8 mouse cellular contexts compared by ENCODE assay signal in the genomic region with DNA sequence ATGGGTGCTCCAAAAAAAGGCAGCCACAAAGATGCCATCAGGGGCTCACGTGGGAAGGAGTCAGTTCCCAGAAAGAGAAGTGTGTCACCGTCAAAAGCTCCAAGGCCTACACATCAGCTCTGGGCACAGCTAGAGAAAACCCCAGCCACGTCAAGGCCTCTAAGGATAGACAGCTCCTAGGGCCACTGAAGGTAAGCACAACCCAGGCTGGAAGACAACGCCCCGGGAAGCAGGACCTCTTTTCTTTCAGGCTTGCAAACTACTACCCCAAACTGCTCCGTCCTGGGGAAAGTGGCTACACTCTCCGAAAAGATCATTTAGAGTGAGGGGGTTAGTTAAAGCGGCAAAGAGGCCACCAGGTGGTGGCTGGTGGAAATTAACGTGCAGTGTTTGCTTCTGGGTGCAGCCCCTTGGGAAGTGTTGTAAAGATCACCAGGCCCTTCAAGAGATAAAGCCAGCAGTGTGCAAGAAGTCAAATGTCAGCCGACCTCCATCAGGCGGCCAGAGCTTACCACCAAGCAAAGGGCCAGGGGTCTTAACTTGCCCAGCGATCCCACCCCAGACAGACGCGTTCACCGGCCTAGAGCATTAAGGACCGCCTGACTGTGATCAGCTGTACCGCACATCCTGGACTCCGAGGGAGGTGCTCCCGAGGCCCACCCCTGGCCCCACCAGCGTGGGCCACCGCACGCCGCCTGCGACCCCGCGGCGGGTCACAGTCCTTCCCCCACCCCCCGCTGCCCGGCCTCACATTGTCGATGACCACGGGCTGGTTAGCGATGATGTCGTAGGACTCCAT. TPM values are rescaled to one million over a fixed set of nuclear protein-coding genes. Genes with fewer than 3 reads are reported as not detected.
DNase-seq lines count a peak whose midpoint lies in the region; ATAC-seq and TF ChIP-seq lines count a peak whose summit lies in the region.

No protein-coding gene starts in this region.

- no peaks in the 10 kb centered on the region for H3K9me3 ChIP-seq in forebrain, embryonic 11.5 days (ENCODE audit: control insufficient read depth, low read length)
- H3K9me3 ChIP-seq in hindbrain, embryonic 16.5 days (ENCODE audit: control insufficient read depth, low read length), result no peaks in the 10 kb centered on the region
- no peaks in the 10 kb centered on the region for H3K9me3 ChIP-seq in midbrain, embryonic 15.5 days

- peaks cover 4% of the 10 kb centered on the region; the same call in 1 of the 2 replicates for H3K36me3 ChIP-seq in forebrain, embryonic 11.5 days (ENCODE audit: control insufficient read depth, insufficient read depth, low read length)
- peaks cover 19% of the 10 kb centered on the region for H3K36me3 ChIP-seq in hindbrain, embryonic 16.5 days (ENCODE audit: control insufficient read depth, insufficient read depth, low read length)
- H3K36me3 ChIP-seq in liver, adult 2 months (ENCODE audit: control insufficient read depth, insufficient read depth, low read length), result peaks cover 9% of the 10 kb centered on the region
- H3K36me3 ChIP-seq in midbrain, embryonic 15.5 days (replicated peaks), result peaks cover 10% of the 10 kb centered on the region

- under 1% methylated on average over 33 of the region's 33 CpGs for WGBS in forebrain, embryonic 11.5 days
- WGBS in hindbrain, embryonic 16.5 days, result under 1% methylated on average over 29 of the region's 33 CpGs
- under 1% methylated on average over 33 of the region's 33 CpGs for WGBS in liver, adult 2 months
- under 1% methylated on average over 33 of the region's 33 CpGs for WGBS in midbrain, embryonic 15.5 days

- peak overlapping the region; percentile 75 for H3K4me2 ChIP-seq in forebrain, embryonic 11.5 days (ENCODE audit: low read depth, low read length, severe bottlenecking)
- H3K4me2 ChIP-seq in hindbrain, embryonic 16.5 days (ENCODE audit: low read length), result peak overlapping the region; percentile 72
- H3K4me2 ChIP-seq in midbrain, embryonic 15.5 days, result peak overlapping the region; percentile 82

- TF ChIP-seq POLR2A in liver, adult 2 months (IDR thresholded peaks at IDR 0.05; ENCODE audit: extremely low read depth, insufficient read depth, low read length), result no peak

- peak overlapping the region; percentile 93 for H3K4me3 ChIP-seq in forebrain, embryonic 11.5 days (ENCODE audit: low read depth, low read length)
- H3K4me3 ChIP-seq in hindbrain, embryonic 16.5 days (ENCODE audit: low read length), result peak overlapping the region; percentile 100
- peak overlapping the region; percentile 96 for H3K4me3 ChIP-seq in liver, adult 2 months (ENCODE audit: insufficient read depth, low read depth, low read length)
- H3K4me3 ChIP-seq in midbrain, embryonic 15.5 days, result peak overlapping the region; percentile 82

- H3K9ac ChIP-seq in forebrain, embryonic 11.5 days (ENCODE audit: low read length), result peak overlapping the region; percentile 90
- peak overlapping the region; percentile 98 for H3K9ac ChIP-seq in hindbrain, embryonic 16.5 days (ENCODE audit: low read depth, low read length)
- peak overlapping the region; percentile 97 for H3K9ac ChIP-seq in liver, adult 2 months (ENCODE audit: low read depth, low read length)
- H3K9ac ChIP-seq in midbrain, embryonic 15.5 days, result peak overlapping the region; percentile 89

- no peaks in the 10 kb centered on the region for H3K27me3 ChIP-seq in forebrain, embryonic 11.5 days (ENCODE audit: control insufficient read depth, insufficient read depth, low read length)
- H3K27me3 ChIP-seq in hindbrain, embryonic 16.5 days (replicated peaks; ENCODE audit: control insufficient read depth, insufficient read depth, low read length), result no peaks in the 10 kb centered on the region
- no peaks in the 10 kb centered on the region for H3K27me3 ChIP-seq in liver, adult 2 months (ENCODE audit: control insufficient read depth, insufficient read depth, low read length)
- H3K27me3 ChIP-seq in midbrain, embryonic 15.5 days (replicated peaks), result no peaks in the 10 kb centered on the region

- peak; percentile 32 for DNase-seq in right cerebral cortex, adult 18-20 months
- no peak for DNase-seq in right cerebral cortex, postnatal 4 days
- DNase-seq in adrenal gland, postnatal 14 days, result peak; percentile 72
- peak; percentile 55 for DNase-seq in forebrain, embryonic 11.5 days (ENCODE audit: low spot score)
- peak; percentile 23 for DNase-seq in liver, adult 2 months (ENCODE audit: extremely low read depth, low read depth, low spot score)
- DNase-seq in thymus, postnatal 25 days, result peak; percentile 60

- TF ChIP-seq CTCF in liver, adult 2 months (IDR thresholded peaks at IDR 0.05; ENCODE audit: low read depth, low read length), result peak; percentile 34; the same call in 1 of the 2 replicates

- H3K27ac ChIP-seq in forebrain, embryonic 11.5 days (ENCODE audit: low read depth, low read length), result no peak overlapping the region
- H3K27ac ChIP-seq in hindbrain, embryonic 16.5 days (ENCODE audit: low read depth, low read length), result peak overlapping the region; percentile 81
- H3K27ac ChIP-seq in liver, adult 2 months (replicated peaks; ENCODE audit: insufficient read depth, low read depth, low read length), result peak overlapping the region; percentile 67
- peak overlapping the region; percentile 84 for H3K27ac ChIP-seq in midbrain, embryonic 15.5 days

- H3K4me1 ChIP-seq in forebrain, embryonic 11.5 days (replicated peaks; ENCODE audit: control insufficient read depth, insufficient read depth, low read length), result peaks cover 6% of the 10 kb centered on the region; the same call in 1 of the 2 replicates
- H3K4me1 ChIP-seq in hindbrain, embryonic 16.5 days (ENCODE audit: control insufficient read depth, insufficient read depth, low read depth, low read length), result peaks cover 21% of the 10 kb centered on the region
- peaks cover 10% of the 10 kb centered on the region for H3K4me1 ChIP-seq in liver, adult 2 months (ENCODE audit: control insufficient read depth, insufficient read depth, low read length)
- peaks cover 23% of the 10 kb centered on the region for H3K4me1 ChIP-seq in midbrain, embryonic 15.5 days

- H3K79me2 ChIP-seq in liver, adult 2 months (ENCODE audit: control insufficient read depth, insufficient read depth, low read length), result peaks cover 5% of the 10 kb centered on the region

- peak; percentile 82 for ATAC-seq in forebrain, embryonic 11.5 days (replicated peaks; ENCODE audit: low FRiP score)
- peak; percentile 68 for ATAC-seq in hindbrain, embryonic 16.5 days
- peak; percentile 82 for ATAC-seq in midbrain, embryonic 15.5 days (replicated peaks)

RNA-seq across cellular contexts. Expression of gene 4933424G06Rik, which starts 0.7 kb away (rescaled TPM):
- total RNA-seq in adrenal gland, postnatal 14 days (2021), result not detected in 2 replicates
- polyA plus RNA-seq in forebrain, embryonic 11.5 days (2014; fragmentation: Nextera tagmentation; extraction: Ambion mirVana), result 0.17 TPM in 1 of 2 replicates, not detected in the other
- 0.14 and 0.98 TPM in 2 replicates for polyA plus RNA-seq in hindbrain, embryonic 16.5 days (2015; fragmentation: Nextera tagmentation; extraction: Ambion mirVana)
- total RNA-seq in liver, adult 2 months (2014; rRNA removed), result not detected in 2 replicates
- not detected in 2 replicates for polyA plus RNA-seq in liver, adult 2 months (2012; rRNA removed)
- polyA plus RNA-seq in midbrain, embryonic 15.5 days (2015; fragmentation: Nextera tagmentation; extraction: Ambion mirVana), result 0.84 and 1.1 TPM in 2 replicates

RNA-seq across cellular contexts. Expression of gene Actr1b, which starts 5.0 kb away (rescaled TPM):
- 113 and 124 TPM in 2 replicates for total RNA-seq in adrenal gland, postnatal 14 days (2021)
- polyA plus RNA-seq in forebrain, embryonic 11.5 days (2014; fragmentation: Nextera tagmentation; extraction: Ambion mirVana), result 104 and 113 TPM in 2 replicates
- polyA plus RNA-seq in hindbrain, embryonic 16.5 days (2015; fragmentation: Nextera tagmentation; extraction: Ambion mirVana), result 116 and 117 TPM in 2 replicates
- total RNA-seq in liver, adult 2 months (2014; rRNA removed), result 34.9 and 38.5 TPM in 2 replicates
- 62.6 and 71.3 TPM in 2 replicates for polyA plus RNA-seq in liver, adult 2 months (2012; rRNA removed)
- 110 and 112 TPM in 2 replicates for polyA plus RNA-seq in midbrain, embryonic 15.5 days (2015; fragmentation: Nextera tagmentation; extraction: Ambion mirVana)

RNA-seq across cellular contexts. Expression of gene Cox5b, which starts 18.0 kb away (rescaled TPM):
- 1,730 and 1,808 TPM in 2 replicates for total RNA-seq in adrenal gland, postnatal 14 days (2021)
- 437 and 453 TPM in 2 replicates for polyA plus RNA-seq in forebrain, embryonic 11.5 days (2014; fragmentation: Nextera tagmentation; extraction: Ambion mirVana)
- 711 and 823 TPM in 2 replicates for polyA plus RNA-seq in hindbrain, embryonic 16.5 days (2015; fragmentation: Nextera tagmentation; extraction: Ambion mirVana)
- 445 and 458 TPM in 2 replicates for total RNA-seq in liver, adult 2 months (2014; rRNA removed)
- 756 and 791 TPM in 2 replicates for polyA plus RNA-seq in liver, adult 2 months (2012; rRNA removed)
- polyA plus RNA-seq in midbrain, embryonic 15.5 days (2015; fragmentation: Nextera tagmentation; extraction: Ambion mirVana), result 612 and 618 TPM in 2 replicates

RNA-seq across cellular contexts. Expression of gene Fam178b, which starts 26.3 kb away (rescaled TPM):
- 0.41 TPM in 1 of 2 replicates, not detected in the other for total RNA-seq in adrenal gland, postnatal 14 days (2021)
- polyA plus RNA-seq in forebrain, embryonic 11.5 days (2014; fragmentation: Nextera tagmentation; extraction: Ambion mirVana), result 0.43 TPM in 1 of 2 replicates, not detected in the other
- polyA plus RNA-seq in hindbrain, embryonic 16.5 days (2015; fragmentation: Nextera tagmentation; extraction: Ambion mirVana), result 0.28 and 0.76 TPM in 2 replicates
- total RNA-seq in liver, adult 2 months (2014; rRNA removed), result 0.18 TPM in 1 of 2 replicates, not detected in the other
- polyA plus RNA-seq in liver, adult 2 months (2012; rRNA removed), result 0.11 TPM in 1 of 2 replicates, not detected in the other
- not detected in 2 replicates for polyA plus RNA-seq in midbrain, embryonic 15.5 days (2015; fragmentation: Nextera tagmentation; extraction: Ambion mirVana)

RNA-seq across cellular contexts. Expression of gene Zap70, which starts 52.3 kb away (rescaled TPM):
- 0.56 and 6.7 TPM in 2 replicates for total RNA-seq in adrenal gland, postnatal 14 days (2021)
- polyA plus RNA-seq in forebrain, embryonic 11.5 days (2014; fragmentation: Nextera tagmentation; extraction: Ambion mirVana), result 0.37 and 0.44 TPM in 2 replicates
- polyA plus RNA-seq in hindbrain, embryonic 16.5 days (2015; fragmentation: Nextera tagmentation; extraction: Ambion mirVana), result 2.4 TPM in 2 replicates
- 14.8 and 15.2 TPM in 2 replicates for total RNA-seq in liver, adult 2 months (2014; rRNA removed)
- 18.1 and 24.4 TPM in 2 replicates for polyA plus RNA-seq in liver, adult 2 months (2012; rRNA removed)
- polyA plus RNA-seq in midbrain, embryonic 15.5 days (2015; fragmentation: Nextera tagmentation; extraction: Ambion mirVana), result 1.8 and 2.7 TPM in 2 replicates
